Mouse (Mus musculus): ENCODE measurements around the gene Mob2.

GRCm38 (mm10) chr7:141966281-141966680 lies 94.6 kb downstream of the Mob2 start:
- TF ChIP-seq CTCF (IDR thresholded peaks at IDR 0.05; ENCODE audit: low read depth) (no peak), EP300 (optimal IDR thresholded peaks at IDR 0.05) (no peak)
